Mouse (Mus musculus) lung, embryonic 16.5 days (tissue): ENCODE results near the gene Mcpt4. TPM values are rescaled to one million over a fixed set of nuclear protein-coding genes. Genes with fewer than 3 reads are reported as not detected.

Experiments used
- ATAC-seq: fragments of 200-750 bp; cut with Nextera tagmentation; 2 replicates; pipeline ENCODE4 v1.8.0; 2017; ENCODE audit warnings: low read depth, mild to moderate bottlenecking, moderate library complexity
- H3K27ac ChIP-seq: fragments of 300-500 bp; sonication (generic); 2 replicates; pipeline ENCODE4 v1.5.1; 2014; ENCODE audit warnings: mild to moderate bottlenecking, control low read depth, low read length
- H3K27me3 ChIP-seq: fragments of 300-500 bp; sonication (generic); 2 replicates; pipeline ENCODE4 v1.6.1; 2014; ENCODE audit warnings: low read depth, low read length, mixed read lengths; ENCODE audit not compliant: control insufficient read depth, insufficient read depth
- H3K36me3 ChIP-seq: fragments of 300-500 bp; sonication (generic); 2 replicates; pipeline ENCODE4 v1.6.1; 2014; ENCODE audit warnings: low read length; ENCODE audit not compliant: control insufficient read depth, insufficient read depth
- H3K4me1 ChIP-seq: fragments of 300-500 bp; sonication (generic); replicated peaks from 2 replicates; pipeline ENCODE4 v1.6.1; 2014; ENCODE audit warnings: low read length, mixed read lengths; ENCODE audit not compliant: control insufficient read depth, insufficient read depth
- H3K4me2 ChIP-seq: fragments of 300-500 bp; sonication (generic); 2 replicates; pipeline ENCODE4 v1.6.1; 2014; ENCODE audit warnings: low read depth, low read length, control low read depth
- H3K4me3 ChIP-seq: fragments of 300-500 bp; sonication (generic); 2 replicates; pipeline ENCODE4 v1.5.1; 2014; ENCODE audit warnings: mild to moderate bottlenecking, low read length, control low read depth
- H3K9ac ChIP-seq: fragments of 300-500 bp; sonication (generic); 2 replicates; pipeline ENCODE4 v1.6.1; 2014; ENCODE audit warnings: low read length, control low read depth
- H3K9me3 ChIP-seq: fragments of 300-500 bp; sonication (generic); 2 replicates; pipeline ENCODE4 v1.6.1; 2016; ENCODE audit warnings: low read length; ENCODE audit not compliant: control insufficient read depth
- WGBS: fragments of 180-500 bp; shearing (Covaris S2); extraction: QIAGEN DNeasy Blood & Tissue Kit; methylation state at CpG from one replicate; pipeline ENCODE4 v1.1.7; 2014; 5-methylcytosine and 5-hydroxymethylcytosine counted together
- microRNA-seq: library from miRNA; unstranded; fragments of <30 nt; microRNA quantifications from one replicate; pipeline ENCODE4, GENCODE M21; 2016
- polyA plus RNA-seq: library from polyadenylated mRNA; unstranded; fragments of >200 nt; fragmentation: Nextera tagmentation; extraction: Ambion mirVana; gene quantifications from 2 replicates; pipeline ENCODE4 v1.2.1, GENCODE M21; 2015

The Mcpt4 gene
- polyA plus RNA-seq, 1 experiment from 2014 or later: 0.23 TPM

DNA sequence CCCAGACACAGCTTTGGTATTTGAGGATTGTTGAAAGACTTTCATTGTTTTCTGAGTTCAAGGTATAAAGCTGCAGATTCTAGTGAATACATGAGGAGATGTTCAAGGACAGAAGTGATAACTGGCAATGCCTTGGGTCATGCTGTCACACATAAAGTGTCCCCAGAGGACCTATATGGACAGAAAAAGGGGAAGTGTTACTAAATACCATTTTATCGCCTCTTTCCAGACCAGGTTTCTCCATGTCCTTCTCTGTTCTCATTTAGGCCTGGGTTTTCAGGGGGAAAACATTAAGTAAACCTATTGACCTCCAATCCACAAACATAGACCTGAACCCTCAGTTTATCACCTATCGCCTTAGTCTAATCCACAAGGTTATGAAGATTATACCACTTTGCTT, 48.2 kb downstream of the Mcpt4 start:
- Histone ChIP-seq H3K4me2 (no peak overlapping the region), H3K27me3 (no peaks in the 10 kb centered on the region), H3K4me1 (no peaks in the 10 kb centered on the region), H3K36me3 (no peaks in the 10 kb centered on the region), H3K27ac (no peak overlapping the region), H3K9me3 (no peaks in the 10 kb centered on the region), H3K4me3 (no peak overlapping the region), H3K9ac (no peak overlapping the region)
- ATAC-seq: no peak
- 80% methylated on average over 2 of the region's 2 CpGs for WGBS

DNA sequence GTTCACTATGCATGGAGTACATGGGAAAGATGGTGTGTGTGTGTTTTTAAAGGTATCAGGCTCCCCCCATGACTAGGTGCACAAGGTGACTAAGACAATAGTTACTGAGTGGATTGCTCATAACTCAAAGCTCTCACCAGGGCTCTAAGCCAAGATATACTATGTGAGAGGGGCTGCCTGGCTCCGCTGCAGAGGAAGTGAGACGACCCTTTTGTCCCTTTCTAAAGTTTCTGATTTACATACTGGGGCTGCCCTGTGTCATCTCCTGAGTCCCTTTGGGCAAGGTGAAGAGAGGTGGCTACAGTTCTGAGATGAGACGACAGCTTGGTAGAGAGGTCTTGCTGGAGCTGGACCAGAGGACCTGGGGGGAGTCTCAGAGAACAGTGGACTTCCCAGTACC, 49.0 kb downstream of the Mcpt4 start:
- no peak overlapping the region for H3K4me3 ChIP-seq
- no peaks in the 10 kb centered on the region for H3K36me3 ChIP-seq
- no peaks in the 10 kb centered on the region for H3K4me1 ChIP-seq
- H3K4me2 ChIP-seq: no peak overlapping the region
- no peak overlapping the region for H3K9ac ChIP-seq
- H3K27me3 ChIP-seq: no peaks in the 10 kb centered on the region
- no peak for ATAC-seq
- WGBS: 54% methylated on average over 3 of the region's 3 CpGs
- H3K27ac ChIP-seq: no peak overlapping the region
- H3K9me3 ChIP-seq: no peaks in the 10 kb centered on the region

Small RNAs within 50 kb of the gene (microRNA-seq; reads per million reads assigned to microRNA genes)
- not detected for gene Mir6949

Other genes starting within 250 kb of the Mcpt4 start
- gene Nfatc4, start 239.2 kb downstream of the Mcpt4 start, polyA plus RNA-seq: 48.2 and 48.5 TPM in 2 replicates
- 16.9 and 18.8 TPM in 2 replicates for gene Nynrin, start 208.3 kb downstream of the Mcpt4 start, polyA plus RNA-seq
- 1.1 and 1.2 TPM in 2 replicates for gene Cbln3, start 177.9 kb downstream of the Mcpt4 start, polyA plus RNA-seq
- gene Khnyn, start 177.4 kb downstream of the Mcpt4 start, polyA plus RNA-seq: 17.8 and 19.5 TPM in 2 replicates
- 55.0 and 55.9 TPM in 2 replicates for gene Sdr39u1, start 162.0 kb downstream of the Mcpt4 start, polyA plus RNA-seq
- gene Cma1, start 117.6 kb downstream of the Mcpt4 start, polyA plus RNA-seq: 6.5 and 8.9 TPM in 2 replicates
- gene Cma2, start 111.3 kb downstream of the Mcpt4 start, polyA plus RNA-seq: not detected in 2 replicates
- not detected in 2 replicates for gene Mcpt1, start 44.3 kb downstream of the Mcpt4 start, polyA plus RNA-seq
- gene Mcpt9, start 31.8 kb downstream of the Mcpt4 start, polyA plus RNA-seq: not detected in 2 replicates
- 0.20 TPM in 1 of 2 replicates, not detected in the other for gene Mcpt2, start 20.3 kb downstream of the Mcpt4 start, polyA plus RNA-seq
- gene Mcpt8, start 23.0 kb upstream of the Mcpt4 start, polyA plus RNA-seq: 0.79 and 1.0 TPM in 2 replicates
- 0.35 TPM in 1 of 2 replicates, not detected in the other for gene Ctsg, start 40.3 kb upstream of the Mcpt4 start, polyA plus RNA-seq
- gene Gzme, start 58.3 kb upstream of the Mcpt4 start, polyA plus RNA-seq: not detected in 2 replicates
- not detected in 2 replicates for gene Gzmd, start 70.3 kb upstream of the Mcpt4 start, polyA plus RNA-seq
- not detected in 2 replicates for gene Gzmg, start 97.3 kb upstream of the Mcpt4 start, polyA plus RNA-seq
- gene Gzmn, start 112.3 kb upstream of the Mcpt4 start, polyA plus RNA-seq: not detected in 2 replicates
- not detected in 2 replicates for gene Gzmf, start 149.1 kb upstream of the Mcpt4 start, polyA plus RNA-seq
- gene Gzmc, start 172.3 kb upstream of the Mcpt4 start, polyA plus RNA-seq: not detected in 2 replicates
- gene Gzmb, start 199.9 kb upstream of the Mcpt4 start, polyA plus RNA-seq: 2.0 and 2.3 TPM in 2 replicates